Mouse (Mus musculus): ENCODE results near the gene Hyal1. TPM values are rescaled to one million over a fixed set of nuclear protein-coding genes. Genes with fewer than 3 reads are reported as not detected.

Hyal1 gene
- polyA plus RNA-seq, 1 experiment from 2014 or later: 5.0 TPM

GRCm38 (mm10) chr9:107552690-107553393, 23.9 kb upstream of the Hyal1 start:
- TF ChIP-seq CTCF (IDR thresholded peaks at IDR 0.05; ENCODE audit: low read depth): no peak
- no peak for ATAC-seq (replicated peaks; ENCODE audit: low FRiP score, low read depth)
- 65% methylated on average over 5 of the region's 5 CpGs for WGBS
- peak overlapping the region; percentile 97 for H3K27ac ChIP-seq
- no peak overlapping the region; the same call in 1 of the 2 replicates for H3K9ac ChIP-seq (ENCODE audit: low read depth, low read length)
- H3K4me3 ChIP-seq (replicated peaks; ENCODE audit: low read depth, low read length): peak overlapping the region; percentile 38; the same call in 1 of the 2 replicates
- H3K36me3 ChIP-seq (ENCODE audit: insufficient read depth, low read length): peaks cover 6% of the 10 kb centered on the region
- H3K9me3 ChIP-seq (replicated peaks; ENCODE audit: low read length): no peaks in the 10 kb centered on the region
- H3K4me1 ChIP-seq (replicated peaks; ENCODE audit: insufficient read depth, low read length): peaks cover 49% of the 10 kb centered on the region
- DNase-seq (ENCODE audit: low spot score): no peak
- no peaks in the 10 kb centered on the region for H3K27me3 ChIP-seq (ENCODE audit: insufficient read depth, low read length)
- H3K4me2 ChIP-seq (ENCODE audit: low read length): peak overlapping the region; percentile 75

- ATAC-seq (replicated peaks; ENCODE audit: low FRiP score, low read depth) (peak; percentile 45), DNase-seq (ENCODE audit: low spot score) (peak; percentile 88)
- no peaks in the 10 kb centered on the region for H3K9me3 ChIP-seq (replicated peaks; ENCODE audit: low read length)
- TF ChIP-seq CTCF (IDR thresholded peaks at IDR 0.05; ENCODE audit: low read depth): no peak
- peaks cover 49% of the 10 kb centered on the region for H3K4me1 ChIP-seq (replicated peaks; ENCODE audit: insufficient read depth, low read length)
- peak overlapping the region; percentile 97 for H3K27ac ChIP-seq
- H3K4me3 ChIP-seq (replicated peaks; ENCODE audit: low read depth, low read length): peak overlapping the region; percentile 38
- H3K9ac ChIP-seq (ENCODE audit: low read depth, low read length): peak overlapping the region; percentile 59
- H3K36me3 ChIP-seq (ENCODE audit: insufficient read depth, low read length): peaks cover 15% of the 10 kb centered on the region
- H3K27me3 ChIP-seq (ENCODE audit: insufficient read depth, low read length): no peaks in the 10 kb centered on the region
- peak overlapping the region; percentile 75 for H3K4me2 ChIP-seq (ENCODE audit: low read length)
- WGBS: 2% methylated on average over 37 of the region's 37 CpGs
Observed at GRCm38 (mm10) chr9:107553541-107554318, 23.0 kb upstream of the Hyal1 start.

GRCm38 (mm10) chr9:107554319-107554825, 22.4 kb upstream of the Hyal1 start:
- WGBS: under 1% methylated on average over 53 of the region's 53 CpGs
- Histone ChIP-seq H3K36me3 (ENCODE audit: insufficient read depth, low read length) (peaks cover 21% of the 10 kb centered on the region), H3K27me3 (ENCODE audit: insufficient read depth, low read length) (no peaks in the 10 kb centered on the region), H3K9ac (ENCODE audit: low read depth, low read length) (peak overlapping the region; percentile 79), H3K27ac (peak overlapping the region; percentile 97), H3K4me2 (ENCODE audit: low read length) (peak overlapping the region; percentile 83), H3K4me3 (replicated peaks; ENCODE audit: low read depth, low read length) (peak overlapping the region; percentile 70), H3K4me1 (replicated peaks; ENCODE audit: insufficient read depth, low read length) (peaks cover 49% of the 10 kb centered on the region), H3K9me3 (replicated peaks; ENCODE audit: low read length) (no peaks in the 10 kb centered on the region)
- DNase-seq (ENCODE audit: low spot score) (peak; percentile 98), ATAC-seq (replicated peaks; ENCODE audit: low FRiP score, low read depth) (peak; percentile 87)
- peak; percentile 39; the same call in 1 of the 2 replicates for TF ChIP-seq CTCF (IDR thresholded peaks at IDR 0.05; ENCODE audit: low read depth)

DNA sequence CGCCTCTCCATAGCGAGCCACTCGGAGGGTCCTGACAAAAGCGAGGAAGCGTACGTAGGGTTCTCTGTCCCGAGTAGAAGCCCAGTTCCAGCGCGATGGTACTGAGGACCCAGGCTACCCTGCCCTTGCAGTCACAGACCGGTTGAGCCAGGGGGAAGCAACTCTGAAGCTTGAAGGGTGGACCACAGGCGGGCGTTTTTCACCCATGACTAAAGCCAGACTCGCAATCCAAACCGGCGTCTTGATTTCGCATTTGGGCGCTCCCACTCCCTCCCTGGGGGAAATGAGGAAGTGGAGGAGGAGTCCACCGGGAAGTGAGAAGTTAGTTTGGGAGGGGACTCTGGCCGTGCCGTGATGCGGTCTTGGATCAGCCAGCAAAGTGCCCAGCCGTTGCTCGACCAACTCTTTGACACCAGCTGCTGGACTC, 21.7 kb upstream of the Hyal1 start:
- TF ChIP-seq CTCF (IDR thresholded peaks at IDR 0.05; ENCODE audit: low read depth): no peak
- peaks cover 49% of the 10 kb centered on the region for H3K4me1 ChIP-seq (replicated peaks; ENCODE audit: insufficient read depth, low read length)
- DNase-seq (ENCODE audit: low spot score): peak; percentile 94
- H3K27ac ChIP-seq: peak overlapping the region; percentile 97
- peak overlapping the region; percentile 70 for H3K4me3 ChIP-seq (replicated peaks; ENCODE audit: low read depth, low read length)
- peak; percentile 13 for ATAC-seq (replicated peaks; ENCODE audit: low FRiP score, low read depth)
- peak overlapping the region; percentile 83 for H3K4me2 ChIP-seq (ENCODE audit: low read length)
- peaks cover 27% of the 10 kb centered on the region for H3K36me3 ChIP-seq (ENCODE audit: insufficient read depth, low read length)
- H3K9me3 ChIP-seq (replicated peaks; ENCODE audit: low read length): no peaks in the 10 kb centered on the region
- WGBS: 2% methylated on average over 23 of the region's 23 CpGs
- no peaks in the 10 kb centered on the region for H3K27me3 ChIP-seq (ENCODE audit: insufficient read depth, low read length)
- H3K9ac ChIP-seq (ENCODE audit: low read depth, low read length): peak overlapping the region; percentile 79

- Histone ChIP-seq H3K9ac (ENCODE audit: low read depth, low read length) (peak overlapping the region; percentile 79; the same call in 1 of the 2 replicates), H3K4me2 (ENCODE audit: low read length) (peak overlapping the region; percentile 83), H3K4me3 (replicated peaks; ENCODE audit: low read depth, low read length) (peak overlapping the region; percentile 70), H3K4me1 (replicated peaks; ENCODE audit: insufficient read depth, low read length) (peaks cover 48% of the 10 kb centered on the region), H3K36me3 (ENCODE audit: insufficient read depth, low read length) (peaks cover 34% of the 10 kb centered on the region), H3K27ac (peak overlapping the region; percentile 97), H3K9me3 (replicated peaks; ENCODE audit: low read length) (no peaks in the 10 kb centered on the region), H3K27me3 (ENCODE audit: insufficient read depth, low read length) (no peaks in the 10 kb centered on the region)
- 23% methylated on average over 2 of the region's 2 CpGs for WGBS
- TF ChIP-seq CTCF (IDR thresholded peaks at IDR 0.05; ENCODE audit: low read depth): no peak
- DNase-seq (ENCODE audit: low spot score) (no peak), ATAC-seq (replicated peaks; ENCODE audit: low FRiP score, low read depth) (no peak)
Observed at GRCm38 (mm10) chr9:107555701-107556100, 21.0 kb upstream of the Hyal1 start.

DNA sequence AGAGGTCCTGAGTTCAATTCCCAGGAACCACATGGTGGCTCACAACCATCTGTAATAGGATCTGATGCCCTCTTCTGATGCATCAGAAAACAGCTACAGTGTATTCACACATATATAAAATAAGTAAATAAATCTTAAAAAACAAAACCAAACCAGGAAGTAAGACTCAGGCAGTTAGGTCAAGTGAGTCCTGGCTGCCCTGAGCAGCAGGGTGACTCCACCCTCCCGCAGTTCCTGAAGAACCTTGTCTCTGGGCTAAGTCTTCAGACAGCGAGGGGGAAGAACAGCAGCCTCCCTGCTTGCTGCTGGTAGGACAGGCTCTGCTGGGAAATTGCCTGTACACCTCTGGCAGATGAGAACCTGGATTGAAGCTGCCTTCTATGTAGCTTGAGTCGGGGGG, 20.4 kb upstream of the Hyal1 start:
- Histone ChIP-seq H3K27me3 (ENCODE audit: insufficient read depth, low read length) (no peaks in the 10 kb centered on the region), H3K36me3 (ENCODE audit: insufficient read depth, low read length) (peaks cover 40% of the 10 kb centered on the region), H3K4me2 (ENCODE audit: low read length) (peak overlapping the region; percentile 83), H3K27ac (no peak overlapping the region), H3K4me3 (replicated peaks; ENCODE audit: low read depth, low read length) (peak overlapping the region; percentile 70; the same call in 1 of the 2 replicates), H3K9ac (ENCODE audit: low read depth, low read length) (peak overlapping the region; percentile 79; the same call in 1 of the 2 replicates), H3K4me1 (replicated peaks; ENCODE audit: insufficient read depth, low read length) (peaks cover 41% of the 10 kb centered on the region), H3K9me3 (replicated peaks; ENCODE audit: low read length) (no peaks in the 10 kb centered on the region)
- DNase-seq (ENCODE audit: low spot score) (no peak), ATAC-seq (replicated peaks; ENCODE audit: low FRiP score, low read depth) (no peak)
- no peak for TF ChIP-seq CTCF (IDR thresholded peaks at IDR 0.05; ENCODE audit: low read depth)
- 56% methylated on average over 3 of the region's 3 CpGs for WGBS
